Mouse (Mus musculus) adrenal gland, postnatal 10 days (tissue): ENCODE measurements around the gene Ppp1r3c. TPM values are rescaled to one million over a fixed set of nuclear protein-coding genes. Genes with fewer than 3 reads are reported as not detected.
A peak's percentile ranks its signal among the peaks of the same experiment; 100 is the strongest.

Experiments used
- DNase-seq: peaks from one replicate; pipeline ENCODE4 v3.0.0; 2021; ENCODE audit warnings: mixed read lengths
- total RNA-seq, 2 experiments: library from RNA; stranded (reverse); gene quantifications; 2 replicates each; pipeline ENCODE4 v1.2.3; 2021

Gene Ppp1r3c
- total RNA-seq, 2 experiments from 2014 or later = 44.4 to 47.5 TPM

- no peak for DNase-seq
Measured at GRCm38 (mm10) chr19:36721139-36721538, 15.3 kb downstream of the Ppp1r3c start.

- no peak for DNase-seq
Measured at GRCm38 (mm10) chr19:36716221-36716620, 20.2 kb downstream of the Ppp1r3c start.

- no peak for DNase-seq
Measured at GRCm38 (mm10) chr19:36715591-36715990, 20.9 kb downstream of the Ppp1r3c start.

DNA sequence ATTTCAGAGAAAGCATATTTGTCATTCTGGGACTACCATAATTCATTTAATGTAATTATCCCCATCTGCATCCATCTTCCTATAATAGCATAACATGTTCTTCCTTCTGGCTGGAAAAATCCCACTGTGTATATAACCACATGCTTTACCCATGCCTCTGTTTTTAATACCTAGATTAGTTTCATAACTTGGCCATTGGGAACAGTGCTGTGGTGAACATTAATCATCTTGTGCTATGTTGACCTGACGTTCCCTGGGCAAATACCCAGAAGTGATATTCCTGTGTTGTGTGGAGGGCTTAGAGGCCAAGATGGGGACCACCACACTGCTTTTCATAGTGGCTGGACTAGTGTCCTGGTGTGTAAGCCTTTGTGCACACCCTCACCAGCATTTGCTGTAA, 22.0 kb downstream of the Ppp1r3c start:
- DNase-seq = no peak

GRCm38 (mm10) chr19:36713092-36713491, 23.4 kb downstream of the Ppp1r3c start:
- peak; percentile 58 for DNase-seq

DNA sequence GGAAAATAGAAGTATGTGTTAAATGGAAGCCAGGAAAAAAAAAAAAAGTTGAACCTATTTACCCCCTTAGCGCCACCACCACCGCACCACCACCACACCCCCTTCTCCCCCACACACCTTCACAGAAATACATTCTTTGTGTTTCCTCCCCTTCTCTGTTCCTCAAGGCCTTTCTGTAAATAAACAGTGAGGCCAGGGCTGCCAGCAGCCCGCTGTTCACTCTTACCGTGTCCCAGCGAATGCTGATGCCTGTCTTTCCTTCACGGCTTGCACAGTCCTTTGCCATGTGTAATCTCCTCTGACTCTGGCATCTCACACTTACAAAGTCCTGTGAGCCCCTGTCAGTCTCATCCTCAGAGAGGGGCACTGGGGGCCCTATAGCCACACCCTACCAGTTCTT, 30.3 kb downstream of the Ppp1r3c start:
- no peak for DNase-seq

DNA sequence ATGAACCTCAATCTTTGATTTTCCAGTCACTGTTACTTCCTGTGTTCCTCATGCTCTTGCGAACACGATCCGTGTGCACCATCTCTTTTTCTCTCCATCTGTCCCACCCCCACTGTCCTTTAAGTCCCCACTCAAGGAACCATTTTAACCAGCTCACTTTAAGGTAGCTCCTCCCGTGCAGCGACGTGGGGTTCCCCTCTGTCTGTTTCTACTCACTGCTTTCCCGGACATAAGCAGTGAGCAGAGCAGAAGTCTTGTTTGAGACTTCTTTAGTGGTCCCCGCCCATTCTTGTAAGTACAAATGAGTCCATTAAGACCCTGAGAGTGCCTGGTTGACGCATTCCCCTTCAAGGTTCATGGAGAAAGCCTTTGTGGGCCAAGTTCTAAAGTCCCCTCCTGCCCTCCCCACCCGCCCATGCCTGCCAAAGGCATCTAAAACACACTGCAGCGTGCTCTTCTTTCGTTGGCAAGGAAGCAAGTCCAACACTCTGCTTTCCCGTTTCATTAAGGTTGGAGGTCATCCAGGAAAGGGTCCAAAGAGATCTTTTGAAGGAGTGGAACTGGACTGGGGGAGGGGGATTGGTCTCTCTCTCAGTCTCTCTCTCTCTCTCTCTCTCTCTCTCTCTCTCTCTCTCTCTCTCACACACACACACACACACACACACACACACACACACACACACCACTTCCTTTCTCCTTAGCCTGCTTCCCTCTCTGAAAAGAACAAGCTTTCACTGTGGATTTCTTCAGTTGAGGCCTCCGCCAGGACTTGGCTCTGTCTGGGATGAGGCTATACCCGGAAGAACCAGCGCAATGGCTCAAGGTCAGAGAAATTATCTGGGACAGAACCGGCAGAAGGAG, 30.9 kb downstream of the Ppp1r3c start:
- peak; percentile 65 for DNase-seq

DNA sequence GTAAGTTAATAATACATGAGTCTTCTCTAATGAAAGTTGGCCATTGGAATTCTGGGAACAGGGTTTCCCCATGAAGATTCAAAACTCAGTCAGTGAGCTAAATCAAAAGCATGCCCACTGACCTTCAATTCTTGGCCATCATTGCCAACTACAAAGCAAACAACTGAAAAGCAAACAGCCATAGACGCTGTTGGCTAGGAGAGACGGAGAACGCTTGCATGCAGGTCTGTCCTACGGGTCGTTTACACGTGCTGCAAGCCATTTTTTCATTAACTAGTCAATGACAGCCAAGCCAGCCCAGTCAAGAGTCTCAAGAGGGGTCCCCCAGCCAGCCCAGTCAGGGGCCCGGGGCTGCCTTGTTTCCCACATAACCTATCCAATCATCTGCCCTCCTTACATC, 31.7 kb downstream of the Ppp1r3c start:
- no peak for DNase-seq

DNA sequence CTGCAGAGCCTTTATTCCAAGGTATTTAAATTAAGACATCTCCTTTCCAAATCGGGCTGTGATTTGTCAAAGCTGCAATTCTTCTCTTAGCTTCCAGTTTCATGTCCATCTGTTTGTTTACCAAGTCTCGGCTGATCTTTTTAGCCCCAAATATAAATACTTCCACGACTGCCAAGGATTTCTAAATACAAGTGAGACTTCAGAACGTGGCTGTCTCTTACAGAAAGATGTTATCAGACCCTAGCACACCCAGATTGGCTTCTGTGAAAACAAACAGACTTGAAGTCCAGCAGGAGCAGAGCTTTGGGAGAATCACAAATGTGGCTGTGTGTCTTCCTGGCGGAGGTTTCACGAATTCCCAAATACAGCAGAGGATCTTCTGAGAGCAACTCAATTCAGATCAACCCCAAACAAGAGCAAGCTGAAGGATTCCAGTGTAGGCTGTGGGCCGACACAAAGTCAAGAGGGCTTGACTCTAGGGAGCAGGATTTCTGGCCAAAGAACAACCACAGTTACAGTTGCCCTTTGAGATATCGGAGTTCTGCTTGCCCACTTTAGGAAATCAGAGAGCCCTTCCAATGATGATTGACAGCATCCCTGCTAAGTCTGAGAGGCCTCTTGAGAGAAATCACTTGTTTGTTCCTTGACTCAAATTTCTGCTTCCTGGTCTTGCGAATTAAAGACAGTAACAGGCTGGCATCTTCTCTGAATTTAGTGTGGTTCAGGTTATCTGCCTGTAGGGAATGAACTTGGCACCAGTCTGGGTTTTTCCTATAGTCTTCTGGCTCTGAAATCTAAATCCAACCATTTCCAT, 34.4 kb downstream of the Ppp1r3c start:
- DNase-seq = no peak

DNA sequence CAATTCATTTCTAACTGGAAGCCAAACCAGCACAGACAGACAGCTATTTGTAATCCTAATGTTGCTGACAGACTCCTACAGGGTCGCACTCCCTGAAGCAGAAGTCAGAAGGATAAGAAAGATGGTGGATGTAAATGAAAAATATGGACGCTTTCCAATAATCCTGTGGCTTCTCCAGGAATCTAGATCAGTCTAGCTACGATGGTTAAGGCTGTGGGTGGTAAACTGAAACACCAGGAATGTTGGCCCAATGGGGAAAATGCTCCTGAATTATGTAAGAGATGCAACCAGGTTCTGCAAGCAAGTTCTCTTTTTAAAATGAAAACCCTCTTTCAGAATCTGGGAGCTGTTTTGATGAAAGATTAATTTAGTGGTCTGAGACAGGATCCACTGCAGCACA, 35.1 kb downstream of the Ppp1r3c start:
- no peak for DNase-seq

DNA sequence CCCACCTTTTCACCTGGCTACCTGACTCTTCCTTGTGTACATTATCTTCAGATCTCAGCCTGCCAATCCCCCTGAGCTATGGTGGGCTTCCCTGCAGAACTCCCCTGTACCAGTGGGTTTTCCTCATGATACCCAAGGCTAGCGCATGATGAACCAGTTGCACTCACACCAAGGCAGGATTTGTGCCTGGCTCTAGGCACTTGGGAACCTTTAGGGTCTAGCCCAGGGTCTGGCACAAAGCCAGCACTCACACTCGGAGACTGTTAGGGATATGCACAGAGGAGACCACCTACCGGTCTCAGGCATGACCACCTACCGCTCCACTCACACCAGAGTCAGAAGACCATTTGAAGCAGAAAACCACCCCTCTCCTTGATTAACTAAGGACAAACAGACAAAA, 35.5 kb downstream of the Ppp1r3c start:
- DNase-seq = no peak

- no peak for DNase-seq
Measured at GRCm38 (mm10) chr19:36699151-36699550, 37.3 kb downstream of the Ppp1r3c start.

DNA sequence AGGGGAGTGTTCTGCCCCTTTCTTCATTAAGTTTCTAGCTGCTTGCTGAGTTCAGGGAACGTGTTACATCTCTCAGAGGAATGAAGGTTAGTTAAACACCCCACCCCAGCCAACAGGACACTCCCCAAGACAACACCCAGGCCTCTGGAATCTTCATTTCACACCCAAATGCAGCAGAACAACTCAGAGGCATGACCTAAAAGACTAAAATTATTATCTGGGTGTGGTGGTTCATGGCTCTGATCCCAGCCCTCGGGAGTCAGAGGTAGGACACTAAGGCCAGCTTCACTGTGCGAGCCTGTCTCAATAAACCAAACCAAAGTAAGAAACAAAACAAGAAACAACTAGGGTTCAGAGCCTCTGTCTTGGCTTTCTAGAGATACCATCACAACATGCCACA, 38.3 kb downstream of the Ppp1r3c start:
- DNase-seq = no peak

DNA sequence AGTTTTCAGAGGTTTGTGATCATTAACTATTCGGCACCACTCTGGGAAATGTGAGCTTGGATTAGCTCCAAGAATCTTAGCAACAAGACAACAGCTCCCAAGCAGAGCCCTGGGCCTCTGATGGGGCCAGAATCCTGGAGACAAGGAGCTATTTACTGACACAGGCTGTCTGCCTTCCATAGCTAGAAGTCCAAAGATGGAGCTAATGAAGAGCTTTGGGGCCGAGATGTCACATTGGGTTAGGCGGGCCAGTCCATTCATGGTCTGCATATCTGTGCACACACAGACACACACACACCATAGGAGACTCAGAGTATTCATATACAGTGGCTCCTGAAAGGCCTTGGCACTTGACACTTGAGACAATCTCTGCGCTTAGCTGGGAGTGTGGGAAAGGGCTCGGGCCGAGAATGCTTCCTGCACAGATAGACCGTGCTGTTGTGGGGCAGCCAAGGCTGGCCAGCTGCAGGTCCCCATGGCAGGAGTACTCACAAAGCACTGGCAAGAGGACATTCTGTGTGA, 39.8 kb downstream of the Ppp1r3c start:
- DNase-seq = no peak

GRCm38 (mm10) chr19:36693530-36693929, 42.9 kb downstream of the Ppp1r3c start:
- no peak for DNase-seq

- DNase-seq = no peak
Measured at GRCm38 (mm10) chr19:36691941-36692340, 44.5 kb downstream of the Ppp1r3c start.

DNA sequence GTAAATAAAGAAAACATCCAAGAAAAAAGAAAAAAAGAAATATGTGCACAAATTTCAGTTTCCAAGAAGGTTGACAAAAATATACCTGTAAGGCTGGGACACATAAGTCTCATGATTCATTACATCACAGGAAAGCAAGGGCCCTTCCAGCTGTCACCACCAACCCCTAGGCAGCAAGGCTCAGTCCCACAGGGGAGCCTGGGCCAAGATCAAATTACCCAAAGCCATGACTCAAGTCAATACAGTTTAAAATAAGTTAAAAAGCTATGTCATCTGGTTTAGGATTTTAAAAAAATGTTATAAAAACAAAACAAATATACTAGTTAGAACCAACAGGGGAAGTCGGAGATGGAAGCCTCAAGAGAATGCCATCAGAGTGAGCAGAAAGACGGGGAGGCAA, 45.2 kb downstream of the Ppp1r3c start:
- DNase-seq = no peak

DNA sequence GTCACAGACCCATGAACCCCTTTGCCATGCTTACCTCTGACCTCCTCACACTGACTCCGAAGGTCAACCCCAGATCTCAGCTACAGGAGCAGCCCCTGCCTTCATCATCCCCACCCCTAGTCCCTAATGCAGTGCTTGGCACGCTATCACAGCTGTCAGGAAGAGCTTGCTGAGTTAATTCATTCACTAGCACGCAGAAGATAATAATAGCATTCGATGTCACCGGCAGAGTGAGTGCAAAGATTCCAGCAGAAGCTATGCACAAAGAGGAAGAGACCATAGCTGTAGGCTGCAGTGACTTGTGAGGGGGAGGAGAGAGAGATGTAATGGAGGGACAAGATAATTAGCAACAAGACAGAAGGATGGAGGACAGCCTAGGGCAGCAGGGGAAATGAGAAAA, 47.2 kb downstream of the Ppp1r3c start:
- DNase-seq = no peak

DNA sequence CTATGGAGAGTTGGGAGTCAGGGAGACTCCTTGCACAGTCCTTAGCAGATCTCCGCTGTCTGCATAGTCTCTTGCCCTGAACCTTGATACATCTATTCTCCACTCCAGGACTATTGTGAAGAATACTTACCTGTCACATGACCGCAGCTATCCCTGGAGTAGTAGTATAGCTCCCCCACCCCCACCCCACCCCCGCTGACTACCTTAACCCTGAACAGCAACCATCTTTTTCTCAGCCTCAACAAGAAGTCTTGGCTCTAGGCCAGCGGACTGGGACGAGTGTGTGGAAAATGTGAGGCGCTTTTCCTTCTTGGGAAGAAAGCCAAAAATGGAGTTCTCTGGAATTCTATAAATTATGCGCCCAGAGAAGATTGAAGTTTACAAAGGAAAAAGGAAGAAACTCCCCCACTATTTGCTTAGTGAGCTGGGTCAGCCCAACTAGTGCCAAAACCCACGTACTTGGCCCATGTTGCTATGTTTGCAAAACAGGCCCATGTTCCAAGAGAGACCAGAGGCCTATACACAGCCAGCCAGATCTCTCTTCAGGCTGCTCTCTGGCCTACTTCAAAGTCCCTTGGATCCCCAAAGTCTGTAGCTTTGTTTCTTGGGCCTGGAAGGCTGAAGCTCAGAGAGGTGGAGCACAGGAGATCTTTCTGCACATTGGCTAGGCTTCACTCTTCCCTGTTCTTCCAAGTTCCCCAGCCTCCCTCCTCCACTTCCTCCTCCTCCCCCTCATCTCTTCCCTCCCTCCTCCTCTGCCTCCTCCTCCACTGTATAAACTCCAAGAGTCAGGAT, 48.4 kb downstream of the Ppp1r3c start:
- peak; percentile 74 for DNase-seq

DNA sequence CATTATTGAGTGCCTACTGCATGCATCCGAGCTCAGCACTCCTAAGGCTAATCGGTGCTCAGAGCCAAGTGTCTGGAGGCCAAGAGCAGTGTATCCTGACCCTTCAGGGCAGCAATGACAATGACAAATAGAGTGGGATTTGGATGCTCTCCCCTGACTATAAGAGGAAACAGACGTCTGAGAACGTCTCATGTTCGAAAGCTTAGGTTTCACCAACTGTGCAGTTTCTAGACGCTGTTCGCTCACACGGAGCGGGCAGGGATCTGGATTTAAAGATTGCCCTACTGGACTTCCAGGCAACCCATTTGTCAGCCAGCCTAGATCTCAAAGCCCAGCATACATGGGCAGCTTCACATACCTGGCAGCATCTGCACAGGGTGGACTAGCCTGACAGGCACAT, 49.4 kb downstream of the Ppp1r3c start:
- DNase-seq = no peak

GRCm38 (mm10) chr19:36686016-36686415, 50.4 kb downstream of the Ppp1r3c start:
- DNase-seq = no peak

DNA sequence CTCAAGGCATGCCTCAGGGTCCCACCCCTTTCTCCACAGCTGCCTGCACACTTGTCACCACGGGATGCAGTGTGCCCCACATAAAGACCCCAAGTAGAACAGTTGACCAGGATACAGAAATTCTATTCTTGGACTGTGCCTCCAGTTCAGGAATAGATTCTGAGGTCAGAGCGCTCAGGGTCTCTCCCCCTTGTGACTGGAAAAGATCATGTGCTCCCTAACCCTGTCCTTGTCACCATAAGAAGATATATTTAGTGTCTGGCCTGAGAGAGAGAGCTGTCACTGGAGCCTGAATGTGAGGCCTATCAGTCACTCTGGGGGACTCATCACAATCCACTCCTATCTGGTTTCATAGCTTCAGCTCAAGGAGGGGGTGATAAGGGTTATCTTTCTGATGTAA, 53.9 kb downstream of the Ppp1r3c start:
- DNase-seq = no peak
